Mouse (Mus musculus) spleen, adult 2 months (tissue): ENCODE results near the gene Lrrc31. TPM values are rescaled to one million over a fixed set of nuclear protein-coding genes. Genes with fewer than 3 reads are reported as not detected.

Experiments
- DNase-seq, 2 experiments: peaks; one replicate each; pipeline versions ENCODE4 v3.0.0 to v3.0.0-alpha.2; 2012 to 2021; ENCODE audit warnings: low spot score in 2 of 2, low read depth in 1 of 2
- H3K27ac ChIP-seq: fragments of 200-500 bp; 2 replicates; pipeline ENCODE4 v1.5.1; 2012; ENCODE audit warnings: low read length, inconsistent platforms; ENCODE audit not compliant: insufficient read depth
- H3K27me3 ChIP-seq: fragments of 200-500 bp; 2 replicates; pipeline ENCODE4 v1.6.1; 2012; ENCODE audit warnings: mild to moderate bottlenecking, moderate library complexity, low read length, inconsistent platforms; ENCODE audit not compliant: control insufficient read depth, insufficient read depth
- H3K36me3 ChIP-seq: fragments of 200-500 bp; 2 replicates; pipeline ENCODE4 v1.6.1; 2012; ENCODE audit warnings: mild to moderate bottlenecking, low read length, inconsistent platforms; ENCODE audit not compliant: control insufficient read depth, insufficient read depth
- H3K4me1 ChIP-seq: fragments of 200-500 bp; 2 replicates; pipeline ENCODE4 v1.6.1; 2011; ENCODE audit warnings: inconsistent platforms; ENCODE audit not compliant: control insufficient read depth, insufficient read depth, insufficient read length
- H3K4me3 ChIP-seq: fragments of 200-500 bp; 2 replicates; pipeline ENCODE4 v1.5.1; 2011; ENCODE audit warnings: mild to moderate bottlenecking, inconsistent platforms; ENCODE audit not compliant: insufficient read depth, insufficient read length; ENCODE audit errors: extremely low read depth
- CTCF ChIP-seq: fragments of 200-500 bp; IDR thresholded peaks from 2 replicates; pipeline ENCODE4 v1.5.1; 2011; ENCODE audit warnings: mild to moderate bottlenecking, inconsistent platforms; ENCODE audit not compliant: insufficient read depth, insufficient read length, insufficient replicate concordance; ENCODE audit errors: extremely low read depth
- POLR2A ChIP-seq: fragments of 200-500 bp; IDR thresholded peaks from 2 replicates; pipeline ENCODE4 v1.6.1; 2011; ENCODE audit warnings: low read depth, low read length, inconsistent platforms
- WGBS: fragments of 180-500 bp; shearing (Covaris S2); methylation state at CpG from one replicate; pipeline ENCODE4 v1.1.7; 2018; 5-methylcytosine and 5-hydroxymethylcytosine counted together
- polyA plus RNA-seq: library from polyadenylated mRNA; depleted of rRNA; stranded (reverse); fragments of >200 nt; gene quantifications from 2 replicates; pipeline ENCODE4 v1.2.3, GENCODE M21; 2012

Lrrc31 gene
- polyA plus RNA-seq, 1 experiment: not detected

DNA sequence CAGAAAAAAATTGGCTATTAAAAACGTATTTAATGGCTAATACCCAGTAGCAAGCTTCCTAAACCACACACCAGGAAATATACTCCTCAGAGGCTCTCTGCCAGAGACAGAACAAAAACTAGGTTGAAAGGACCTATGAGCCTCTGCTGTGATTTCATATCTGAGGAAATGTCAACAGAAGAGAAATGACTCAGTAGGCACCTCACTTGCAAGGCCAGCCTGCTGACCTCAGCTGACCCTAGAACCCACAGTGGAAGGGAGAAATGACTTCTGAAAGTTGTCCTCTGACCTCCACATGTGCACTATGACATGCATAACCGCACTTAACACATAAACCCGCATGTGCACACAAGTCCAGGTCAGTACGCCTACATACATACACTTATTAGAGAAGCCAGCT lies 27.6 kb upstream of the Lrrc31 start:
- WGBS: 78% methylated on average over 4 of the region's 4 CpGs
- Histone ChIP-seq H3K4me3 (no peak overlapping the region), H3K36me3 (no peaks in the 10 kb centered on the region), H3K4me1 (no peaks in the 10 kb centered on the region), H3K27me3 (no peaks in the 10 kb centered on the region), H3K27ac (no peak overlapping the region)
- DNase-seq: no peak
- TF ChIP-seq POLR2A (no peak), CTCF (no peak)

DNA sequence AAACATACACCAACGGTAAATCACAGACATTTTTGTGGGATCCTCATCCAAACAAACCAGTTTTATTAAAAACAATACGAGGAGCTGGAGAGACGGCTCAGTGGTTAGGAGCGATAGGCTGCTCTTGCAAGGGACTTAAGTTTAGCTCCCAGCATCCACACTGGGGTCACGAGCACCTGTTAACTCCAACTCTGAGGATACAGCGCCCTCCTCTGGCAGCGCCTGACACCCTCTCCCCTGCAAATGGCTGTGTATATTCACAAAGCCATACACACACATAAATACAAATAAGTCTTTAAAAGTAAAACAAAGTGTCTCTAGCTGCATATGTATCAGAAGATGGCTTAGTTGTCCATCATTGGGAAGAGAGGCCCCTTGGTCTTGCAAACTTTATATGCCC lies 25.9 kb upstream of the Lrrc31 start:
- no peaks in the 10 kb centered on the region for H3K27me3 ChIP-seq
- WGBS: 82% methylated on average over 7 of the region's 7 CpGs

DNA sequence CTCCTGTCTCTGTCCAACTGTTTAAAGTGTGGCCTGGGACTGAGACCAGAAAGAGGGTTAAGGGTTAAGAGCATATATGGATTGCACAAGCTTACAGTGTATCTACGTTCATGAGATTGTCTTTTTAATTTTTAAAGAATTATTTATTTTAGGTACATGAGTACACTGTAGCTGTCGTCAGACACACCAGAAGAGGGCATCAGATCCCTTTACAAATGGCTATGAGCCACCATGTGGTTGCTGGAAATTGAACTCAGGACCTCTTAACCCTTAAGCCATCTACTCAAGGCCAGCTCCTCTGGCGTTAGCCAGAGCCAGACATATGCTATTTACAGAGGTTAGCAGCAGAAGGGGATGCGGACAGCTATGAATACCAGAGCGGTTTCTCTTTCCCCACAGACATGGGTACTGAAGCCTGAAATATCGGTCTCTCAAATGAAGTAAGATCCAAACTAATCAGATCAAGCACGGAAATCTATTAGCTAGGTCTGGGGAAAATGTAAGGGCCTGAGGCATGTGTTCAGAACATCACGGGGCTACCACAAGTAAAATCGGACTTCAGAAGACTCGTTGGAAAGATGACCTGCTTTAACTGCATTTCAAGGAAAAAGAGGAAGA lies 25.3 kb upstream of the Lrrc31 start:
- TF ChIP-seq POLR2A: no peak
- TF ChIP-seq CTCF: no peak
- no peak for DNase-seq
- 75% methylated on average over 10 of the region's 10 CpGs for WGBS

More for the DNA sequence above, 25.9 kb upstream of the Lrrc31 start:
- DNase-seq: no peak
- Histone ChIP-seq H3K4me3 (no peak overlapping the region), H3K27ac (no peak overlapping the region), H3K36me3 (no peaks in the 10 kb centered on the region), H3K4me1 (no peaks in the 10 kb centered on the region)
- no peak for TF ChIP-seq CTCF
- TF ChIP-seq POLR2A: no peak

DNA sequence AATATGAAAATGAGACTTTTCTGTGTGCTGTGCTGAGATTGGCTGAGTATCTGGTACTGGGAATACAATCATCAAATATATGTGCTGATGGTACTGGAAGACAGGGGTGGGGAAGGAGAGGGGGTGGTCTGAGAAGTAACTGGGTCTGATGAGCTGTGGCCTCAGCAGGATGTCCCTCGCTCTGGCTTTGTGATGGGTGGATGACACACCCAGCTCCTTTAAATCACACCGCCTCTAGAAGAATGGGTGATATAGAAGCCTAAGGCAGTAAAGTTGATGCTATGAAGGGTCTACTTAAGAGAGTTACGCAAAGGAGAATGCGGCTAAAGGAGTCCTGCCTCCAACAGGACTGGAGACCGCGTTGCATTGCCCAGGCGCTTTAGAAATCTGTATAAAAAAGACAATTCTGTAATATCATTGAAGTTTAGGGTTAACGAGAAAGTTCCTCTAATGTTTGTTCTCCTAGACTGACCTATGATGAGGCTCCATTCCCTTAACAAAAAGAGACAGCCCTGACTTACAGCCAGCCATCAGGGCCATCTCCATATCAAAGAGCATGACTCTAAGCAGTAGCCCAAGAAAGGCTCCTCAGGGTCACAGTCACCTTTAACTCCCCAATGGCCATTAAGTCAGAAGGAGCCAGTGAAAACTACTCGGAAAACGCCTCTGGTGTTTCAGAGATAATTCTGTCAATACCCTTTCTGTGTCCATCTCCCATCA lies 24.6 kb upstream of the Lrrc31 start:
- Histone ChIP-seq H3K4me3 (no peak overlapping the region), H3K27me3 (no peaks in the 10 kb centered on the region), H3K27ac (no peak overlapping the region), H3K36me3 (no peaks in the 10 kb centered on the region), H3K4me1 (no peaks in the 10 kb centered on the region)
- no peak for DNase-seq
- TF ChIP-seq CTCF: no peak
- TF ChIP-seq POLR2A: no peak
- 86% methylated on average over 10 of the region's 10 CpGs for WGBS

More for the DNA sequence above, 25.3 kb upstream of the Lrrc31 start:
- H3K4me3 ChIP-seq: no peak overlapping the region
- H3K36me3 ChIP-seq: no peaks in the 10 kb centered on the region
- H3K27me3 ChIP-seq: no peaks in the 10 kb centered on the region
- H3K4me1 ChIP-seq: no peaks in the 10 kb centered on the region
- H3K27ac ChIP-seq: no peak overlapping the region

DNA sequence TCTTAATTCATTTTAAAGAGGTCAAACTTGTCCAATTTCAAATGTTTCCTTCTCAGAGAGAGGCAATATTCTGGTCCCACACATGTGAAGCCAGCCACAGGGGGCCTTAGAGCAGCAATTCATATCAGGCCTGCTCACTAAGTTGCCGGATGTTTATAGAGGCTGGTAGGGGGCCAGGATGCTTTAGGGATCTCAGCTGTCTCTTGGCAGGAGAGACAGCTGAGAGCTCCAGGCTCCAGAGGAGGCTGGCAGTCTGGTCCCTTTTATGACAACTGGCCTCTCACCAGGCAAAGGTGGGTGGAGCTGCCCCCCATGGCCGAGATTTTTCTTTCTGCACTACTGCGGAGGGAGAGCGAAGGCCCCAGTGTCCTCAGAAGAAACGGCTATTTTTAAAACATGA lies 23.5 kb upstream of the Lrrc31 start:
- Histone ChIP-seq H3K36me3 (no peaks in the 10 kb centered on the region), H3K27me3 (no peaks in the 10 kb centered on the region), H3K27ac (no peak overlapping the region), H3K4me3 (no peak overlapping the region), H3K4me1 (no peaks in the 10 kb centered on the region)
- DNase-seq: no peak
- WGBS: 78% methylated on average over 5 of the region's 5 CpGs
- no peak for TF ChIP-seq CTCF
- no peak for TF ChIP-seq POLR2A

DNA sequence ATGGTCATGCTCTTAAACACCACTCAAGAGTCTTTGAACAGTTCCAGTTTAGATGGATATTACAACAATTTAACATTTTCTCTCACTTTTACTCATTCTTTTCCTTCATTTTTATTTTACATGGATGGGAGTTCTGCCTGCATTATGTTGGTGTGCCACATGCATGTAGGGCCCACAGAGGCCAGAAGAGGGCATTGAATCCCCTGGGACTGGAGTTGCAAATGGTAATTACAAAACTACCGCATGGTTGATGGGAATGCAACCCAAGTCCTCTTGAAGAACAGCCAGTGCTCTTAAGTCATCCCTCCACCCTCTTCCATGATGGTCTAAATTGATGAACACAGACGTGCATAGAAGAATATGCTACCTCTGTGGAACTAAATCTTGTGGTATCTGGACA lies 22.8 kb upstream of the Lrrc31 start:
- Histone ChIP-seq H3K27me3 (no peaks in the 10 kb centered on the region), H3K4me3 (no peak overlapping the region), H3K4me1 (no peaks in the 10 kb centered on the region), H3K27ac (no peak overlapping the region), H3K36me3 (no peaks in the 10 kb centered on the region)
- no peak for DNase-seq
- WGBS: 79% methylated on average over 2 of the region's 2 CpGs
- TF ChIP-seq POLR2A: no peak
- no peak for TF ChIP-seq CTCF

DNA sequence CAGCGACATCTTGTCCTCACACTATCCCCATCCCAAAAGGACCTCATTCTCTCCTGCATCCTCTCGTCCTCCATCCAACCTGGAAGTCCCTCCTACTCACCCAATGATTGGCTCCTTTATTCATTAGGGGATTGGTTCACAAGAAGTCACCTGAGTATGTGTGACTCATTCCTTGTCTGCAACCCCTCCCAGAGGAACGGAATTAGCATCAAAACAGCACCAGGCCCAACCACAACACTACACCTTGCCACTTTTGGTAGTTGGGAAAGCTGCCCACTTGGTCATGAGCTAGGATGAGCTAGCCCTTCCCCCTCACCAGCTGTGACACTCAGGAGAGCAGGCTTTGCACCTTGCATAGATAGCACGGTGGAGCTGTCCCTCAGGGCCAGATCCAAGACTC lies 22.4 kb upstream of the Lrrc31 start:
- no peaks in the 10 kb centered on the region for H3K36me3 ChIP-seq
- H3K27ac ChIP-seq: no peak overlapping the region
- no peaks in the 10 kb centered on the region for H3K27me3 ChIP-seq
- no peaks in the 10 kb centered on the region for H3K4me1 ChIP-seq
- WGBS: 87% methylated on average over 4 of the region's 4 CpGs
- no peak for DNase-seq
- H3K4me3 ChIP-seq: no peak overlapping the region
- TF ChIP-seq POLR2A (no peak), CTCF (no peak)
